Mouse (Mus musculus) monocyte, adult 5-6 weeks (primary cell): ENCODE measurements around the gene Nfia. TPM values are rescaled to one million over a fixed set of nuclear protein-coding genes. Genes with fewer than 3 reads are reported as not detected.

Experiments used
- ATAC-seq: fragments of 153-309, 156-312 bp; replicated peaks from 2 replicates; pipeline ENCODE4 v1.8.0; 2017; ENCODE audit warnings: mild to moderate bottlenecking; ENCODE audit not compliant: low TSS enrichment, insufficient number of reproducible peaks, severe bottlenecking, poor library complexity, low FRiP score
- total RNA-seq: library from RNA; stranded (forward); fragments of 200-1000, 200-491, 200-594 nt; gene quantifications from 3 replicates; pipeline ENCODE4 v1.2.3, GENCODE M21; 2017

The Nfia gene
- total RNA-seq, 1 experiment from 2014 or later, result 0.67 TPM

- no peak for ATAC-seq
These were observed 321.7 kb downstream of the Nfia start for GRCm38 (mm10) chr4:98094112-98094805.

- ATAC-seq, result no peak
These were observed 322.5 kb downstream of the Nfia start for GRCm38 (mm10) chr4:98095060-98095459.

- no peak for ATAC-seq
These were observed 324.6 kb downstream of the Nfia start for GRCm38 (mm10) chr4:98097013-98097566.

GRCm38 (mm10) chr4:98098663-98099062, 326.1 kb downstream of the Nfia start:
- no peak for ATAC-seq

- no peak for ATAC-seq
These were observed 326.9 kb downstream of the Nfia start for GRCm38 (mm10) chr4:98099433-98099832.

- no peak for ATAC-seq
These were observed 328.9 kb downstream of the Nfia start for GRCm38 (mm10) chr4:98101153-98102096.

GRCm38 (mm10) chr4:98102625-98103336, 330.2 kb downstream of the Nfia start:
- no peak for ATAC-seq

GRCm38 (mm10) chr4:98103337-98103666, 330.8 kb downstream of the Nfia start:
- no peak for ATAC-seq

- no peak for ATAC-seq
These were observed 331.6 kb downstream of the Nfia start for GRCm38 (mm10) chr4:98104161-98104560.

GRCm38 (mm10) chr4:98104911-98105702, 332.6 kb downstream of the Nfia start:
- ATAC-seq, result no peak

GRCm38 (mm10) chr4:98105971-98106370, 333.4 kb downstream of the Nfia start:
- no peak for ATAC-seq

GRCm38 (mm10) chr4:98106445-98107092, 334.0 kb downstream of the Nfia start:
- ATAC-seq, result no peak

- no peak for ATAC-seq
These were observed 334.5 kb downstream of the Nfia start for GRCm38 (mm10) chr4:98107093-98107453.

GRCm38 (mm10) chr4:98107936-98108675, 335.6 kb downstream of the Nfia start:
- ATAC-seq, result no peak

GRCm38 (mm10) chr4:98108676-98109016, 336.1 kb downstream of the Nfia start:
- no peak for ATAC-seq

- no peak for ATAC-seq
These were observed 336.5 kb downstream of the Nfia start for GRCm38 (mm10) chr4:98109064-98109463.

GRCm38 (mm10) chr4:98109911-98110310, 337.4 kb downstream of the Nfia start:
- no peak for ATAC-seq
